Mouse (Mus musculus): ENCODE results near the gene Ftl1.
A peak's percentile ranks its signal among the peaks of the same experiment; 100 is the strongest.
"Not testable (repeated sequence)": the region's sequence is repeated elsewhere in the genome, so short reads cannot be mapped to it uniquely, and the experiment has no call there.

Ftl1 gene

DNA sequence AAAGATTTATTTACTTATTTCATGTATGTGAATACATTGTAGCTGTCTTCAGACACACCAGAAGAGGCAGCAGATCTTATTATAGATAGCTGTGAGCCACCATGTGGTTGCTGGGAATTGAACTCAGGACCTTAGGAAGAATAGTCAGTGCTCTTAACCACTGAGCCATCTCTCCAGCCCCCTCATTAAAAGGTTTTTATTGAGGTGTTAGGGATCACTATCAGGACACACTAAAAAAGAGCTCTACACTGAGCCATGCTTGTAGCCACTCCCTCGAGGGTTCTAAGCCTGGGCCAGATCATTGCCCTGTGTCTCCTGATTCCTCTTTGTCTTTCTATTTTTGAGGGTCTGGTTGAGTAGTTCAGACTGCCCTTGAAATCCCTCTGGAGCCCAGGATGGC is 16.8 kb upstream of the Ftl1 start:
- no peak for DNase-seq (ENCODE audit: low spot score in 2 of 2)

DNA sequence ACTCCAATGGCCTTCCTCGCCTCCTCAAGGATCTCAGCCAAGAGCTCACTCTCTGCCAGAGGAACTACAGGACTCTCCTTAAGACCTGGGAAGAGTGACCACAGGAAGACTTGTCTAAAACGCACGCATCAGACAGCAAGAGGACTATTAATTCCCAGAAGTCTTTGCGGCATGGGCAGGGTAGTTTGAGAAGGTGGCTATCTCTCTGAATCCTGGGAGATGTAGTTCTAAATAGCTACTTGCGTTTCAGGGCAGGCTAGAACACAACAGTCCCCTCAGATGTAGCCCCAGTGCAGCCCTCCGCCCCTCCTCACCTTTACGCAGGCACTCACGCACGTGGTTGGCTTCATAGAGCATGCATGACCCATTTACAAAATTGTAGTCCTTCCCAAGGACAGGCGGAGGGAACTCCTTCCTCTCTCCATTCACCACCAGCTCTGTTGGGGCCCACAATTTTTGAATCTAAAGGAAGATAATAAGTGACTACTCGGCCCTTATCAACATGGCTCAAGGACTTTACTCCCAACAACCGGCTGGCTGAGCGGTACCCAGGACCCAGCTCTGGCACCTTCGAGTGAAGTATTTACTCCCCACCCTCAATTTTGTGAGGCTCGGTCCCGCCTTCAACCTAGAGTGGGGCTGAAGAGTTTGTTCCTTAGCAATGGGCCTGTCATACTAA is 15.7 kb upstream of the Ftl1 start:
- no peak for DNase-seq (ENCODE audit: low spot score in 2 of 2)

DNA sequence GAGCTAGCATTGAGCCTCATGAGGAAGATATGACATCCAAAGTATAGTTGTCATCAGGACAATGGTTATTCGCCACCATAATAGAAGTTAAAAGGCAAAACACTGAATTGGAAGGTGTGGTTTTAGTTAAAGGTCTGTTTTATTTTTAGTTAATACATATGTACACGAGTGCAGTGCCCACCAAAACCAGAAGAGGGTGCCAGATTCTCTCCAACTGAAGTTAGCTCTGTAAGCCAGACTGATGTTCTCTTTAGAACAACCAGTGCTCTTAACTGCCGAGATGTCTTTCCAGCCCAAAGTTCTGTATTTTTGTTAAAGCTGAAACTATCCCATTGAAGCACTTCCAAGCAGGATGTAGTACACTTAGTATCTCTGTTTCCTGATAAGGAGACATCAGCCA is 11.2 kb upstream of the Ftl1 start:
- peak; percentile 78 to 82 for DNase-seq (ENCODE audit: low spot score in 2 of 2)

- no peak for DNase-seq (ENCODE audit: low spot score in 2 of 2)
Observed at GRCm38 (mm10) chr7:45467090-45467670, 7.5 kb upstream of the Ftl1 start.

DNA sequence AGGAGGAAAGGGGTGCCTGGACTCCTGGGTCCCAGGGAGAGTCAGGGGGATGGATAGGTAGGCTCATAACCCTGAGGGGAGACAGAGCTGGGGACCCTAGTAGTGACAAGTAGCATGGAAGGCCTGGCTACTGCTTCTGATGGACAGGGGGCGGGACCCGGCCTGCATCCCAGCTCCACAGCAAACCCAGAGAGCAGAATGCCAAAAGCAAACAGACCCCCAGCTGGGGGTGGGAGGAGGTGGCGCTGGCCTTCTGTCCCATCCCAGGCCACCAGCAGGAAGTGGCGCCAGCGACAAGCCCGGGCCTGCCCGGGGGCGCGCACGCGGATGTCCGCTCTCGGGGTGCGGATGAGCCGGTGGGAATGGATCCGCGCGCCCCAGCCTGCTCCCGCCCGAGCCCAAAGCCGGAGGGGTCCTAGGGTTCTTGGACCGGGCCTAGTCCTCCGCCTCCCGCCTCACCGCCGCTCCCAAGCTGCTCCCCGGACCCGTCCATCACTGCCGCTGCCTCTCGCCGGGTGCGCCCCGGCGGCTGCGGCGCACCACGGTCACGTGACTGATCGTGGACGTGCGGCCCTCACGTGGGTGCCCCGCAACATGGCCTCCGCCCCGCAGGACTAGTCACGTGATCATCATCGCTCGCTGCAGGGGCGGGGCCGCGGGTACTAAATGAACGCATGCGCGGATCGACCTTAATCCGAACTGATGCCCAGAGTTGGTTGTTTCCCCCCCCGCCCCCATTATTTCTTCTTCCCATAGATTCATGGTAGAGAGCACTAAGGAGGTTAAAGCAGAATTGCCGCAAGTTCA is 6.8 kb upstream of the Ftl1 start, which contains the start of gene Bax:
Bax (minus strand) TSS at position 616 of the 807 bp plus-strand sequence.
- DNase-seq (ENCODE audit: low spot score in 2 of 2) = peak; percentile 98

- no peak for DNase-seq (ENCODE audit: low spot score in 2 of 2)
Observed at GRCm38 (mm10) chr7:45465549-45465948, 5.9 kb upstream of the Ftl1 start.

DNA sequence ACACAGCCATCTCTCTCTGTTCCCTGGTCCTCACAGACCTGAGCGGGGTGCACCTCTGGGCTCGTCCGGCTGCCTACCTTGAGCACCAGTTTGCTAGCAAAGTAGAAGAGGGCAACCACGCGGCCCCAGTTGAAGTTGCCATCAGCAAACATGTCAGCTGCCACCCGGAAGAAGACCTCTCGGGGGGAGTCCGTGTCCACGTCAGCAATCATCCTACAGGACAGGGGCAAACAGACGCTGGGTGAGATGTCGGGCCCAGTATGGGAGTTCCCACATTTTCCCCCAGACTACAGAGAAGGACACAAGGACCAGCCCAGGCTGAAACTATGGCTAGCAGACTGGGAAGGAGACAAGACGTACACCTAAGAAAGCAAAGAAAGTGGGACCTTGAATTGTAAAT is 5.4 kb upstream of the Ftl1 start:
- no peak for DNase-seq (ENCODE audit: low spot score in 2 of 2)

- no peak for DNase-seq (ENCODE audit: low spot score in 2 of 2)
Observed at GRCm38 (mm10) chr7:45463987-45464778, 4.5 kb upstream of the Ftl1 start.

DNA sequence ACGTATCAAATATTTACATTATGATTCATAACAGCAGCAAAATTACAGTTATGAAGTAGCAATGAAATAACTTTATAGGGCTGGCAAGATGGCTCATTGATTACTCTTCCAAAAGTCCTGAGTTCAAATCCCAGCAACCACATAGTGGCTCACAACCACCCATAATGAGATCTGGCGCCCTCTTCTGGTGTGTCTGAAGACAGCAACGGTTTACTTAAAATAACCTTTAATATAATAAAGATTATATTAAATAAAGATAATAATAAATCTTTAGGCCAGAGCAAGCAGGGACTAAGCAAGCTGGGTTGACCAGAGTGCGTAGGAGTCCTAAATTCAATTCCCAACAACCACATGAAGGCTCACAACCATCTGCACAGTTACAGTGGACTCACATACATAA is 3.2 kb upstream of the Ftl1 start:
- DNase-seq (ENCODE audit: low spot score in 2 of 2) = not testable (repeated sequence)

DNA sequence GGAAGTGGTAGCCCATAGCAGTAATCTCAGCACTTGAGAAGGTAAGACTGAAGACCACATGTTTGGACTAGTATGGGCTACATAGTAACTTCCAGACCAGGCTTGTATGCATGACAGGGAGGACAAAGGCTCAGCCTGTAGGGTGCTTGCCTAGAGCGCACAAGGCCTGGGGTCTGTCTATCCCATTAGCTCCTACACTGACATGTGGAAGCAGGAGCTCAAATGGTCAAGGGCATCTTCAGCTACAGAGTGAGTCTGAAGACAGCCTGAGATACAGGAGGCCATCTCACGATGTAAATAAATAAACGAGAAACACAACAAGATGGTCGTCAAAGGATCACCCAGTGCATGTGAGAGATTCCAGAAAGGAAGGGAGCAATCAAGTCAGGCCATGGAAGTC is 2.6 kb upstream of the Ftl1 start:
- no peak for DNase-seq (ENCODE audit: low spot score in 2 of 2)

GRCm38 (mm10) chr7:45461781-45462180 is 2.1 kb upstream of the Ftl1 start:
- no peak for DNase-seq (ENCODE audit: low spot score in 2 of 2)

GRCm38 (mm10) chr7:45461326-45461725 is 1.6 kb upstream of the Ftl1 start:
- DNase-seq (ENCODE audit: low spot score in 2 of 2) = no peak

DNA sequence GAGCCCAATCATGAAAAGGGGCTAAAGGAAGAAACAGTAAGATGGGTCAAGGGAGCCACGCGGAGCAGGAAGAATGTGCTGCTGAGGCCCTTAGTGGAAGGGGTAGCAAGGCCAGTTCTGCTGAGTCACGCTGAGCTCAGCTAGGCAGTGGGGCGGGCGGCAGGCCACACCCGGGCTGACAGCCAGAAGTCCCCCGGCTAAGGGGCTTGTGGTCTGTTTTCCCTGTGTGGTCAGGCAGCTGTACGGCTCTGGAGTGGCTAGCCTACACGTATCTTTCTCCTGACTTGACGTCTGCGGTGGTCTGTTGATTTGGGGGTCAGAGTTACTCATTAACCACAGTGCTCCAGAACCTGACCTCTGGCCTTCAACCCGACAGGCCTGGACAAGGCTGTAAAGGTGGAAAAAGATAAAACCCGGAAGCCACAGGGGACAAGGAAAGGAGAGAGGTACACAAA is 1.2 kb upstream of the Ftl1 start:
- peak in 1 of 2 experiments; percentile 69 for DNase-seq (ENCODE audit: low spot score in 2 of 2)

- DNase-seq (ENCODE audit: low spot score in 2 of 2) = no peak
Observed at GRCm38 (mm10) chr7:45460377-45460776, 693 bp upstream of the Ftl1 start.

- DNase-seq (ENCODE audit: low spot score in 2 of 2) = peak; percentile 86 to 89
Observed at GRCm38 (mm10) chr7:45458748-45459563, 728 bp downstream of the Ftl1 start.

- peak in 1 of 2 experiments; percentile 49 for DNase-seq (ENCODE audit: low spot score in 2 of 2)
Observed at GRCm38 (mm10) chr7:45457204-45458060, 2.3 kb downstream of the Ftl1 start.

- DNase-seq (ENCODE audit: low spot score in 2 of 2) = no peak
Observed at GRCm38 (mm10) chr7:45456721-45457203, 2.9 kb downstream of the Ftl1 start.

GRCm38 (mm10) chr7:45455932-45456696 is 3.6 kb downstream of the Ftl1 start:
- DNase-seq (ENCODE audit: low spot score in 2 of 2) = no peak

- DNase-seq (ENCODE audit: low spot score in 2 of 2) = no peak
Observed at GRCm38 (mm10) chr7:45454971-45455370, 4.7 kb downstream of the Ftl1 start.

Data from right cerebral cortex, postnatal 10 days (tissue).